Comparison of ENCODE assay signal across 22 mouse cellular contexts in genomic region chr1:182459436-182459835, GRCm38 (mm10). TPM values are rescaled to one million over a fixed set of nuclear protein-coding genes. Genes with fewer than 3 reads are reported as not detected.
DNase-seq lines count a peak whose midpoint lies in the region; ATAC-seq and TF ChIP-seq lines count a peak whose summit lies in the region.
"Had no signal": no experiment of that assay in that cellular context is flagged by ENCODE, and none has a peak within 500 bp of the region (broad histone marks: within the 10 kb centered on the region; RNA-seq: fewer than 3 reads in every experiment).

No protein-coding gene starts in this region.

- ATAC-seq in neural tube, embryonic 13.5 days (ENCODE audit: low read depth): no peak
- ATAC-seq: activated CD4-positive, CD25-positive, alpha-beta regulatory T cell, adult 4 months; forebrain, embryonic 14.5 days; intestine, embryonic 15.5 days had no signal

- WGBS in kidney, adult 2 months: 54% methylated on average over 8 of the region's 8 CpGs
- WGBS in liver, adult 2 months: 58% methylated on average over 8 of the region's 8 CpGs
- 86% methylated on average over 8 of the region's 8 CpGs for WGBS in neural tube, embryonic 13.5 days

- H3K4me1 ChIP-seq in kidney, adult 2 months (ENCODE audit: control insufficient read depth, insufficient read depth, low read length): peaks cover 36% of the 10 kb centered on the region
- H3K4me1 ChIP-seq in liver, adult 2 months (ENCODE audit: control insufficient read depth, insufficient read depth, low read length): peaks cover 16% of the 10 kb centered on the region
- H3K4me1 ChIP-seq in neural tube, embryonic 13.5 days (replicated peaks): peaks cover 31% of the 10 kb centered on the region
- H3K4me1 ChIP-seq: embryonic facial prominence, embryonic 15.5 days; limb, embryonic 15.5 days had no signal

- peak overlapping the region; percentile 93 for H3K27ac ChIP-seq in kidney, adult 2 months (ENCODE audit: insufficient read depth, low read depth, low read length)
- H3K27ac ChIP-seq in liver, adult 2 months (replicated peaks; ENCODE audit: insufficient read depth, low read depth, low read length): peak overlapping the region; percentile 40; the same call in 1 of the 2 replicates
- peak overlapping the region; percentile 68; the same call in 1 of the 2 replicates for H3K27ac ChIP-seq in neural tube, embryonic 13.5 days (replicated peaks)
- H3K27ac ChIP-seq: embryonic facial prominence, embryonic 15.5 days; heart, embryonic 10.5 days; intestine, embryonic 15.5 days; limb, embryonic 15.5 days had no signal

- H3K27me3 ChIP-seq in kidney, adult 2 months (replicated peaks; ENCODE audit: control insufficient read depth, insufficient read depth, low read length): no peaks in the 10 kb centered on the region
- H3K27me3 ChIP-seq in liver, adult 2 months (ENCODE audit: control insufficient read depth, insufficient read depth, low read length): no peaks in the 10 kb centered on the region
- H3K27me3 ChIP-seq in neural tube, embryonic 13.5 days: no peaks in the 10 kb centered on the region
- H3K27me3 ChIP-seq: embryonic facial prominence, embryonic 15.5 days; intestine, embryonic 15.5 days; limb, embryonic 15.5 days; lung, embryonic 15.5 days had no signal

- DNase-seq in embryo, embryonic 10 days (ENCODE audit: low spot score): peak; percentile 51
- no peak for DNase-seq in embryo, embryonic 9.5 days (ENCODE audit: extremely low spot score)
- DNase-seq in kidney, adult 2 months: no peak
- no peak for DNase-seq in kidney, postnatal 10 days
- DNase-seq in liver, adult 2 months (ENCODE audit: extremely low read depth, low read depth, low spot score): peak; percentile 53
- no peak for DNase-seq in liver
- no peak for DNase-seq in neural tube, embryonic 10.5 days (ENCODE audit: extremely low spot score, low spot score)
- DNase-seq: adrenal gland, adult 8-10 months; cerebellum, adult 11-12 months; cerebellum, postnatal 10 days; left cerebral cortex, postnatal 4 days; lung, postnatal 4 days; right cerebral cortex, postnatal 14 days; thymus, postnatal 36 days had no signal

- H3K79me2 ChIP-seq in liver, adult 2 months (ENCODE audit: control insufficient read depth, insufficient read depth, low read length): no peaks in the 10 kb centered on the region; the same call in 1 of the 2 replicates

- no peak for TF ChIP-seq CTCF in kidney, adult 2 months (conservative IDR thresholded peaks at IDR 0.05; ENCODE audit: insufficient read depth, insufficient read length, low read depth, low read length)
- TF ChIP-seq CTCF in liver, adult 2 months (IDR thresholded peaks at IDR 0.05; ENCODE audit: low read depth, low read length): no peak

- H3K4me3 ChIP-seq in kidney, adult 2 months (ENCODE audit: insufficient read depth, low read depth, low read length): no peak overlapping the region
- H3K4me3 ChIP-seq in liver, adult 2 months (ENCODE audit: insufficient read depth, low read depth, low read length): no peak overlapping the region
- H3K4me3 ChIP-seq in neural tube, embryonic 13.5 days: no peak overlapping the region
- H3K4me3 ChIP-seq: embryonic facial prominence, embryonic 15.5 days; heart, embryonic 10.5 days; intestine, embryonic 15.5 days; limb, embryonic 15.5 days; lung, embryonic 15.5 days had no signal

- no peak overlapping the region for H3K4me2 ChIP-seq in neural tube, embryonic 13.5 days
- H3K4me2 ChIP-seq: embryonic facial prominence, embryonic 15.5 days; intestine, embryonic 15.5 days; limb, embryonic 15.5 days; lung, embryonic 15.5 days had no signal

- H3K36me3 ChIP-seq in kidney, adult 2 months (ENCODE audit: control insufficient read depth, insufficient read depth, low read length): peaks cover 15% of the 10 kb centered on the region
- peaks cover 18% of the 10 kb centered on the region; the same call in 1 of the 2 replicates for H3K36me3 ChIP-seq in liver, adult 2 months (ENCODE audit: control insufficient read depth, insufficient read depth, low read length)
- H3K36me3 ChIP-seq in neural tube, embryonic 13.5 days: peaks cover 41% of the 10 kb centered on the region

- H3K9me3 ChIP-seq in neural tube, embryonic 13.5 days: no peaks in the 10 kb centered on the region
- H3K9me3 ChIP-seq: embryonic facial prominence, embryonic 15.5 days; heart, embryonic 10.5 days; intestine, embryonic 15.5 days; limb, embryonic 15.5 days; lung, embryonic 15.5 days had no signal

- no peak overlapping the region for H3K9ac ChIP-seq in liver, adult 2 months (ENCODE audit: low read depth, low read length)
- no peak overlapping the region for H3K9ac ChIP-seq in neural tube, embryonic 13.5 days
- H3K9ac ChIP-seq: embryonic facial prominence, embryonic 15.5 days; intestine, embryonic 15.5 days; limb, embryonic 15.5 days; lung, embryonic 15.5 days had no signal

- TF ChIP-seq POLR2A in kidney, adult 2 months (IDR thresholded peaks at IDR 0.05; ENCODE audit: low read depth, low read length): no peak
- TF ChIP-seq POLR2A in liver, adult 2 months (IDR thresholded peaks at IDR 0.05; ENCODE audit: extremely low read depth, insufficient read depth, low read length): no peak

RNA-seq across cellular contexts. Expression of gene Trp53bp2, which starts 50.5 kb away (rescaled TPM):
- 25.0 and 29.7 TPM in 2 replicates for polyA plus RNA-seq in kidney, adult 2 months (2012; rRNA removed)
- total RNA-seq in liver, adult 2 months (2014; rRNA removed): 5.0 and 6.0 TPM in 2 replicates
- polyA plus RNA-seq in liver, adult 2 months (2012; rRNA removed): 5.7 and 7.2 TPM in 2 replicates
- polyA plus RNA-seq in neural tube, embryonic 13.5 days (2015; fragmentation: Nextera tagmentation; extraction: Ambion mirVana): 21.1 and 24.9 TPM in 2 replicates

RNA-seq across cellular contexts. Expression of gene Capn2, which starts 58.0 kb away (rescaled TPM):
- 31.7 and 33.0 TPM in 2 replicates for polyA plus RNA-seq in kidney, adult 2 months (2012; rRNA removed)
- 27.8 and 28.1 TPM in 2 replicates for total RNA-seq in liver, adult 2 months (2014; rRNA removed)
- 9.3 and 10.3 TPM in 2 replicates for polyA plus RNA-seq in liver, adult 2 months (2012; rRNA removed)
- 95.5 and 99.2 TPM in 2 replicates for polyA plus RNA-seq in neural tube, embryonic 13.5 days (2015; fragmentation: Nextera tagmentation; extraction: Ambion mirVana)

Comparison
In these comparisons a context has a peak if more than half of its experiments do, and no peak if none do; other contexts are left out.
1. DNase-seq: peak in embryo, embryonic 10 days (single experiment) and liver, adult 2 months (single experiment); none in embryo, embryonic 9.5 days (single experiment), kidney, adult 2 months (single experiment), kidney, postnatal 10 days (single experiment), liver (single experiment) and neural tube, embryonic 10.5 days (single experiment).
2. H3K27ac ChIP-seq: peak in every context shown above with its lines; median percentile 93 in kidney, adult 2 months; 68 in neural tube, embryonic 13.5 days; 40 in liver, adult 2 months.